Mouse (Mus musculus): ENCODE measurements at regions not wholly inside any gene's neighbourhood (a gene's known extent, or its start where the extent isn't known, plus 50 kb on each side); places are given as distances from the start of the nearest gene placed in this dataset.

- Histone ChIP-seq H3K4me2 (ENCODE audit: insufficient read depth, low read depth, poor library complexity, severe bottlenecking) (no peak overlapping the region), H3K4me1 (ENCODE audit: control insufficient read depth in 1 of 2, insufficient read depth in 2 of 2) (no peaks in the 10 kb centered on the region), H3K27me3 (replicated peaks) (peaks cover 29% of the 10 kb centered on the region), H3K9ac (ENCODE audit: insufficient read depth, low read depth) (no peak overlapping the region), H3K27ac (ENCODE audit: insufficient read depth, low read depth) (no peak overlapping the region), H3K9me3 (replicated peaks; ENCODE audit: low read length) (no peaks in the 10 kb centered on the region), H3K36me3 (replicated peaks in 1 of 2; ENCODE audit: control insufficient read depth in 1 of 2, insufficient read depth in 1 of 2, low read length in 1 of 2) (no peaks in the 10 kb centered on the region), H3K4me3 (replicated peaks in 1 of 3; ENCODE audit: low read depth in 2 of 3, low read length in 2 of 3, poor library complexity in 1 of 3) (no peak overlapping the region), H3K79me2 (replicated peaks; ENCODE audit: control insufficient read depth, extremely low read depth, insufficient read depth, poor library complexity, severe bottlenecking) (no peaks in the 10 kb centered on the region)
- in situ Hi-C loops (cut with MboI; ENCODE audit: low pct_ligation_motif_present, low pct_unique_long_range_greater_than_20kb, low sequenced_read_pairs) = no loop called here
- dilution Hi-C loops (cut with MboI; ENCODE audit: extremely low pct_ligation_motif_present, extremely low pct_unique_long_range_greater_than_20kb, low sequenced_read_pairs) = no loop called here
- no peak for TF ChIP-seq ZC3H11A (IDR thresholded peaks at IDR 0.05; ENCODE audit: low read depth, low read length)
- no peak for TF ChIP-seq MXI1 (IDR thresholded peaks at IDR 0.05; ENCODE audit: low read depth, low read length)
- no peak for TF ChIP-seq E2F4 (IDR thresholded peaks at IDR 0.05; ENCODE audit: insufficient replicate concordance, low read depth, low read length)
- TF ChIP-seq UBTF (IDR thresholded peaks at IDR 0.05; ENCODE audit: low read depth, low read length) = no peak
- no peak for TF ChIP-seq NRF1 (IDR thresholded peaks at IDR 0.05; ENCODE audit: low read depth, low read length)
- no peak for TF ChIP-seq CHD1 (IDR thresholded peaks at IDR 0.05; ENCODE audit: low read depth, low read length)
- no peak for TF ChIP-seq RAD21 (IDR thresholded peaks at IDR 0.05; ENCODE audit: low read depth, low read length)
- no peak for TF ChIP-seq NELFE (IDR thresholded peaks at IDR 0.05; ENCODE audit: low read depth, low read length)
- no peak for TF ChIP-seq KAT2A (IDR thresholded peaks at IDR 0.05; ENCODE audit: insufficient replicate concordance, low read length)
- no peak for TF ChIP-seq JUN (IDR thresholded peaks at IDR 0.05; ENCODE audit: insufficient read depth, low read depth, low read length)
- no peak for TF ChIP-seq BHLHE40 (IDR thresholded peaks at IDR 0.05; ENCODE audit: low read depth, low read length)
- TF ChIP-seq MYC (IDR thresholded peaks at IDR 0.05; ENCODE audit: low read depth, low read length) = no peak
- no peak for DNase-seq (ENCODE audit: extremely low read depth)
Observed at GRCm38 (mm10) chr2:159997395-159997794, 336.6 kb downstream of the Gm826 start.

- Histone ChIP-seq H3K27me3 (replicated peaks) (peaks cover 28% of the 10 kb centered on the region), H3K9ac (ENCODE audit: insufficient read depth, low read depth) (no peak overlapping the region), H3K9me3 (replicated peaks; ENCODE audit: low read length) (no peaks in the 10 kb centered on the region), H3K4me2 (ENCODE audit: insufficient read depth, low read depth, poor library complexity, severe bottlenecking) (no peak overlapping the region), H3K4me3 (replicated peaks in 1 of 3; ENCODE audit: low read depth in 2 of 3, low read length in 2 of 3, poor library complexity in 1 of 3) (no peak overlapping the region), H3K36me3 (replicated peaks in 1 of 2; ENCODE audit: control insufficient read depth in 1 of 2, insufficient read depth in 1 of 2, low read length in 1 of 2) (no peaks in the 10 kb centered on the region), H3K79me2 (replicated peaks; ENCODE audit: control insufficient read depth, extremely low read depth, insufficient read depth, poor library complexity, severe bottlenecking) (no peaks in the 10 kb centered on the region), H3K27ac (ENCODE audit: insufficient read depth, low read depth) (no peak overlapping the region), H3K4me1 (ENCODE audit: control insufficient read depth in 1 of 2, insufficient read depth in 2 of 2) (no peaks in the 10 kb centered on the region)
- no peak for DNase-seq (ENCODE audit: extremely low read depth)
- dilution Hi-C loops (cut with MboI; ENCODE audit: extremely low pct_ligation_motif_present, extremely low pct_unique_long_range_greater_than_20kb, low sequenced_read_pairs) = no loop called here
- TF ChIP-seq ETS1 (conservative IDR thresholded peaks at IDR 0.05; ENCODE audit: low read depth, low read length) (no peak), SMC3 (IDR thresholded peaks at IDR 0.05; ENCODE audit: low read depth, low read length) (no peak), ELF1 (IDR thresholded peaks at IDR 0.05; ENCODE audit: low read depth, low read length) (no peak), MXI1 (IDR thresholded peaks at IDR 0.05; ENCODE audit: low read depth, low read length) (no peak), RAD21 (IDR thresholded peaks at IDR 0.05; ENCODE audit: low read depth, low read length) (no peak), ZNF384 (IDR thresholded peaks at IDR 0.05; ENCODE audit: low read depth, low read length) (no peak), SIN3A (IDR thresholded peaks at IDR 0.05; ENCODE audit: low read length) (no peak), POLR2A (IDR thresholded peaks at IDR 0.05; ENCODE audit: low read depth, low read length) (no peak)
- in situ Hi-C loops (cut with MboI; ENCODE audit: low pct_ligation_motif_present, low pct_unique_long_range_greater_than_20kb, low sequenced_read_pairs) = no loop called here
Observed at GRCm38 (mm10) chr2:159994490-159994889, 339.5 kb downstream of the Gm826 start.
